Mouse (Mus musculus) ovary, postnatal 14 days (tissue): Measurements from ENCODE around the gene Gm38431.

Source experiments
- DNase-seq: peaks from one replicate; pipeline ENCODE4 v3.0.0; 2022; ENCODE audit warnings: low spot score

The Gm38431 gene

GRCm38 (mm10) chr9:21041308-21041707 is 50.5 kb downstream of the Gm38431 start:
- DNase-seq = no peak

- DNase-seq = no peak
Measured at GRCm38 (mm10) chr9:21039779-21040178, 52.0 kb downstream of the Gm38431 start.

GRCm38 (mm10) chr9:21037481-21037891 is 54.3 kb downstream of the Gm38431 start:
- no peak for DNase-seq

- DNase-seq = no peak
Measured at GRCm38 (mm10) chr9:21036666-21037065, 55.1 kb downstream of the Gm38431 start.

- no peak for DNase-seq
Measured at GRCm38 (mm10) chr9:21036161-21036560, 55.6 kb downstream of the Gm38431 start.

- DNase-seq = no peak
Measured at GRCm38 (mm10) chr9:21035586-21035985, 56.2 kb downstream of the Gm38431 start.

- DNase-seq = no peak
Measured at GRCm38 (mm10) chr9:21034481-21035085, 57.2 kb downstream of the Gm38431 start.

GRCm38 (mm10) chr9:21033136-21033535 is 58.7 kb downstream of the Gm38431 start:
- no peak for DNase-seq

GRCm38 (mm10) chr9:21032491-21032890 is 59.3 kb downstream of the Gm38431 start:
- DNase-seq = no peak

- DNase-seq = no peak
Measured at GRCm38 (mm10) chr9:21031896-21032351, 59.9 kb downstream of the Gm38431 start, which contains the start of gene Icam5. TSS of gene Icam5 (plus strand) at chr9:21032073.

- DNase-seq = no peak
Measured at GRCm38 (mm10) chr9:21031251-21031895, 60.4 kb downstream of the Gm38431 start.

GRCm38 (mm10) chr9:21030781-21031250 is 61.0 kb downstream of the Gm38431 start:
- DNase-seq = peak; percentile 69

- no peak for DNase-seq
Measured at GRCm38 (mm10) chr9:21030055-21030600, 61.7 kb downstream of the Gm38431 start.

GRCm38 (mm10) chr9:21029291-21030054 is 62.3 kb downstream of the Gm38431 start, which contains the start of gene Icam4:
TSS of gene Icam4 (plus strand) at chr9:21029373.
- peak; percentile 75 for DNase-seq

GRCm38 (mm10) chr9:21028560-21029110 is 63.2 kb downstream of the Gm38431 start:
- DNase-seq = no peak

GRCm38 (mm10) chr9:21027774-21028290 is 64.0 kb downstream of the Gm38431 start:
- DNase-seq = no peak

GRCm38 (mm10) chr9:21026849-21027248 is 64.9 kb downstream of the Gm38431 start:
- no peak for DNase-seq

GRCm38 (mm10) chr9:21025258-21025810 is 66.5 kb downstream of the Gm38431 start:
- no peak for DNase-seq

- no peak for DNase-seq
Measured at GRCm38 (mm10) chr9:21022726-21023125, 69.1 kb downstream of the Gm38431 start.

- no peak for DNase-seq
Measured at GRCm38 (mm10) chr9:21022288-21022687, 69.5 kb downstream of the Gm38431 start.

GRCm38 (mm10) chr9:21021363-21021762 is 70.4 kb downstream of the Gm38431 start:
- DNase-seq = no peak
